8 mouse cellular contexts compared by ENCODE assay signal in genomic region chr8:84847684-84848435, GRCm38 (mm10). TPM values are rescaled to one million over a fixed set of nuclear protein-coding genes. Genes with fewer than 3 reads are reported as not detected.
DNase-seq lines count a peak whose midpoint lies in the region; ATAC-seq and TF ChIP-seq lines count a peak whose summit lies in the region.

No protein-coding gene starts in this region.

- peaks cover 5% of the 10 kb centered on the region for H3K4me1 ChIP-seq in kidney, postnatal 0 days (replicated peaks; ENCODE audit: insufficient read depth, low read length)
- no peaks in the 10 kb centered on the region for H3K4me1 ChIP-seq in brown adipose tissue, adult 24 weeks (ENCODE audit: control insufficient read depth, insufficient read depth, insufficient read length, low read length)
- peaks cover 16% of the 10 kb centered on the region for H3K4me1 ChIP-seq in hindbrain, embryonic 14.5 days (replicated peaks; ENCODE audit: control insufficient read depth, insufficient read depth, low read length)
- peaks cover 31% of the 10 kb centered on the region for H3K4me1 ChIP-seq in midbrain, embryonic 12.5 days

- H3K9ac ChIP-seq in kidney, postnatal 0 days (ENCODE audit: low read depth, low read length), result peak overlapping the region; percentile 70
- H3K9ac ChIP-seq in hindbrain, embryonic 14.5 days, result peak overlapping the region; percentile 78
- H3K9ac ChIP-seq in midbrain, embryonic 12.5 days (replicated peaks), result peak overlapping the region; percentile 63; the same call in 1 of the 2 replicates

- ATAC-seq in kidney, postnatal 0 days (replicated peaks; ENCODE audit: low FRiP score, low read depth), result no peak
- no peak for ATAC-seq in hindbrain, embryonic 14.5 days (ENCODE audit: low FRiP score)
- no peak for ATAC-seq in midbrain, embryonic 12.5 days (ENCODE audit: low FRiP score, low read depth)

- WGBS in kidney, postnatal 0 days, result 38% methylated on average over 6 of the region's 6 CpGs
- 48% methylated on average over 6 of the region's 6 CpGs for WGBS in hindbrain, embryonic 14.5 days
- 59% methylated on average over 6 of the region's 6 CpGs for WGBS in midbrain, embryonic 12.5 days

- H3K27me3 ChIP-seq in kidney, postnatal 0 days (ENCODE audit: insufficient read depth, low read length), result no peaks in the 10 kb centered on the region
- H3K27me3 ChIP-seq in hindbrain, embryonic 14.5 days (ENCODE audit: control insufficient read depth, insufficient read depth, low read length), result no peaks in the 10 kb centered on the region
- H3K27me3 ChIP-seq in midbrain, embryonic 12.5 days, result no peaks in the 10 kb centered on the region

- no peak for TF ChIP-seq CTCF in kidney, postnatal 0 days (IDR thresholded peaks at IDR 0.05; ENCODE audit: low read depth)

- peak overlapping the region; percentile 77 for H3K4me2 ChIP-seq in kidney, postnatal 0 days (ENCODE audit: low read length)
- H3K4me2 ChIP-seq in hindbrain, embryonic 14.5 days (replicated peaks), result peak overlapping the region; percentile 94
- peak overlapping the region; percentile 83 for H3K4me2 ChIP-seq in midbrain, embryonic 12.5 days (replicated peaks)

- H3K4me3 ChIP-seq in kidney, postnatal 0 days (replicated peaks; ENCODE audit: low read depth, low read length), result peak overlapping the region; percentile 58; the same call in 1 of the 2 replicates
- H3K4me3 ChIP-seq in brown adipose tissue, adult 24 weeks (ENCODE audit: insufficient read depth, low read depth, low read length), result peak overlapping the region; percentile 74
- H3K4me3 ChIP-seq in hindbrain, embryonic 14.5 days (replicated peaks; ENCODE audit: low read length), result peak overlapping the region; percentile 98
- H3K4me3 ChIP-seq in midbrain, embryonic 12.5 days, result peak overlapping the region; percentile 94

- H3K27ac ChIP-seq in kidney, postnatal 0 days, result peak overlapping the region; percentile 73
- peak overlapping the region; percentile 72; the same call in 1 of the 2 replicates for H3K27ac ChIP-seq in brown adipose tissue, adult 24 weeks (replicated peaks; ENCODE audit: low read depth, low read length)
- peak overlapping the region; percentile 89 for H3K27ac ChIP-seq in hindbrain, embryonic 14.5 days
- peak overlapping the region; percentile 81; the same call in 1 of the 2 replicates for H3K27ac ChIP-seq in midbrain, embryonic 12.5 days (replicated peaks)

- no peak for DNase-seq in kidney, postnatal 0 days (ENCODE audit: low spot score)
- no peak for DNase-seq in kidney, adult 18-20 months
- DNase-seq in hindbrain, embryonic 14.5 days (ENCODE audit: low spot score), result no peak
- no peak for DNase-seq in frontal cortex, postnatal 36 days (ENCODE audit: low spot score in 2 of 2)
- DNase-seq in gastrocnemius, postnatal 36 days, result no peak
- no peak for DNase-seq in adrenal gland, postnatal 14 days

- intact Hi-C loops in gastrocnemius, postnatal 36 days (cut with DNase I), result loop anchor here (5.0 kb wide), 1 partner anchor 54 kb away; the partner anchor contains the start of gene Klf1

- peaks cover 21% of the 10 kb centered on the region for H3K36me3 ChIP-seq in kidney, postnatal 0 days (ENCODE audit: insufficient read depth, low read length)
- H3K36me3 ChIP-seq in hindbrain, embryonic 14.5 days (replicated peaks; ENCODE audit: control insufficient read depth, insufficient read depth), result peaks cover 26% of the 10 kb centered on the region
- H3K36me3 ChIP-seq in midbrain, embryonic 12.5 days, result peaks cover 23% of the 10 kb centered on the region

- H3K9me3 ChIP-seq in kidney, postnatal 0 days (replicated peaks; ENCODE audit: low read length), result no peaks in the 10 kb centered on the region
- no peaks in the 10 kb centered on the region for H3K9me3 ChIP-seq in hindbrain, embryonic 14.5 days (ENCODE audit: control insufficient read depth, low read length)
- no peaks in the 10 kb centered on the region for H3K9me3 ChIP-seq in midbrain, embryonic 12.5 days

RNA-seq across cellular contexts. Expression of gene Calr, which starts 1.1 kb away (rescaled TPM):
- 644 and 753 TPM in 2 replicates for polyA plus RNA-seq in kidney, postnatal 0 days (2015; fragmentation: Nextera tagmentation; extraction: Ambion mirVana)
- 211 and 306 TPM in 2 replicates for polyA plus RNA-seq in brown adipose tissue, adult 24 weeks (2012; ENCODE audit: insufficient read depth, insufficient read length, missing spikeins)
- polyA plus RNA-seq in hindbrain, embryonic 14.5 days (2014; fragmentation: Nextera tagmentation; extraction: Ambion mirVana), result 574 and 709 TPM in 2 replicates
- polyA plus RNA-seq in midbrain, embryonic 12.5 days (2016; fragmentation: Nextera tagmentation; extraction: Ambion mirVana), result 640 and 681 TPM in 2 replicates
- 100 to 1,000 TPM; 153 to 159 TPM for total RNA-seq in gastrocnemius, postnatal 36 days (2021)
- total RNA-seq in adrenal gland, postnatal 14 days (2021), result 521 and 554 TPM in 2 replicates

RNA-seq across cellular contexts. Expression of gene Rad23a, which starts 7.4 kb away (rescaled TPM):
- polyA plus RNA-seq in kidney, postnatal 0 days (2015; fragmentation: Nextera tagmentation; extraction: Ambion mirVana), result 97.1 and 98.9 TPM in 2 replicates
- polyA plus RNA-seq in brown adipose tissue, adult 24 weeks (2012; ENCODE audit: insufficient read depth, insufficient read length, missing spikeins), result 73.3 and 79.3 TPM in 2 replicates
- 75.7 and 81.1 TPM in 2 replicates for polyA plus RNA-seq in hindbrain, embryonic 14.5 days (2014; fragmentation: Nextera tagmentation; extraction: Ambion mirVana)
- 104 and 110 TPM in 2 replicates for polyA plus RNA-seq in midbrain, embryonic 12.5 days (2016; fragmentation: Nextera tagmentation; extraction: Ambion mirVana)
- 100 to 1,000 TPM; 136 to 151 TPM for total RNA-seq in gastrocnemius, postnatal 36 days (2021)
- 108 TPM in 2 replicates for total RNA-seq in adrenal gland, postnatal 14 days (2021)

RNA-seq across cellular contexts. Expression of gene Farsa, which starts 8.9 kb away (rescaled TPM):
- polyA plus RNA-seq in kidney, postnatal 0 days (2015; fragmentation: Nextera tagmentation; extraction: Ambion mirVana), result 68.2 and 74.7 TPM in 2 replicates
- polyA plus RNA-seq in brown adipose tissue, adult 24 weeks (2012; ENCODE audit: insufficient read depth, insufficient read length, missing spikeins), result 11.3 and 14.4 TPM in 2 replicates
- 87.8 and 93.4 TPM in 2 replicates for polyA plus RNA-seq in hindbrain, embryonic 14.5 days (2014; fragmentation: Nextera tagmentation; extraction: Ambion mirVana)
- polyA plus RNA-seq in midbrain, embryonic 12.5 days (2016; fragmentation: Nextera tagmentation; extraction: Ambion mirVana), result 105 and 113 TPM in 2 replicates
- 10 to 100 TPM; 22.1 to 26.2 TPM for total RNA-seq in gastrocnemius, postnatal 36 days (2021)
- total RNA-seq in adrenal gland, postnatal 14 days (2021), result 55.2 and 63.4 TPM in 2 replicates

RNA-seq across cellular contexts. Expression of gene Gadd45gip1, which starts 16.5 kb away (rescaled TPM):
- 51.0 and 54.3 TPM in 2 replicates for polyA plus RNA-seq in kidney, postnatal 0 days (2015; fragmentation: Nextera tagmentation; extraction: Ambion mirVana)
- 32.2 and 37.2 TPM in 2 replicates for polyA plus RNA-seq in brown adipose tissue, adult 24 weeks (2012; ENCODE audit: insufficient read depth, insufficient read length, missing spikeins)
- polyA plus RNA-seq in hindbrain, embryonic 14.5 days (2014; fragmentation: Nextera tagmentation; extraction: Ambion mirVana), result 35.0 and 37.4 TPM in 2 replicates
- polyA plus RNA-seq in midbrain, embryonic 12.5 days (2016; fragmentation: Nextera tagmentation; extraction: Ambion mirVana), result 36.1 and 36.6 TPM in 2 replicates
- 10 to 100 TPM; 17.7 to 23.0 TPM for total RNA-seq in gastrocnemius, postnatal 36 days (2021)
- 44.4 and 45.7 TPM in 2 replicates for total RNA-seq in adrenal gland, postnatal 14 days (2021)

RNA-seq across cellular contexts. Expression of gene Syce2, which starts 24.1 kb away (rescaled TPM):
- polyA plus RNA-seq in kidney, postnatal 0 days (2015; fragmentation: Nextera tagmentation; extraction: Ambion mirVana), result 43.0 and 45.7 TPM in 2 replicates
- 3.3 and 3.6 TPM in 2 replicates for polyA plus RNA-seq in brown adipose tissue, adult 24 weeks (2012; ENCODE audit: insufficient read depth, insufficient read length, missing spikeins)
- polyA plus RNA-seq in hindbrain, embryonic 14.5 days (2014; fragmentation: Nextera tagmentation; extraction: Ambion mirVana), result 27.7 and 32.5 TPM in 2 replicates
- polyA plus RNA-seq in midbrain, embryonic 12.5 days (2016; fragmentation: Nextera tagmentation; extraction: Ambion mirVana), result 42.1 and 44.9 TPM in 2 replicates
- 1 to 10 TPM in 1 of 2 experiments, under 1 TPM in 1; 0.71 to 1.4 TPM for total RNA-seq in gastrocnemius, postnatal 36 days (2021)
- total RNA-seq in adrenal gland, postnatal 14 days (2021), result 17.4 and 17.6 TPM in 2 replicates
